Mouse (Mus musculus): ENCODE measurements around the gene Gabarap. TPM values are rescaled to one million over a fixed set of nuclear protein-coding genes. Genes with fewer than 3 reads are reported as not detected.

Gabarap gene
- polyA plus RNA-seq, 1 experiment = not detected

DNA sequence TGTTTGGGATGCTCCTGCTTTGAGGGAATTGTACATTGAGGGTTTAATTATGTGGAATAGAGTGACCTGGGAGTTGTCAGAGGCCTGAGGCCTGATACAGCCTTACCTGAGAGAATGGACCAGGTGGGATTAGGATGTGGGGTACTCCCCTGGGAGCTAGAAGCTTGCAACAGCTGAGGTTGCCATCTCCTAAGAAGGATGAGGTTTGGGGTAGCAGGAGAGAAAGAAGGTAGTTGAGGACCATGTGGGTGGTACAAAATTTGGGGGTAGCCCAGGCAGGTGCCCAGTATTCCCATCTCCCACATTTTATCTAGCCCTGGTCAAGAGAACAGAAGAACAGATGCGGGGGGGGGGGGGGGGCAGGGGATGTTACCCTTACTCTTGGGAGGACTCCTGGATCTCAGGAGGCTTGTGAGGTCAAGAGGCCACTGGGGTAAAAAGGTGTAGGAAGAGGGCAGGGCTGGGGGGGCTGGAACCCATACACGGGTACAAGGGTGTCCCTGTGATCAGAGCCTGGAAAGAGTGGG is 28.6 kb downstream of the Gabarap start:
- Histone ChIP-seq H3K4me1 (ENCODE audit: control insufficient read depth, insufficient read depth, low read length) (peaks cover 20% of the 10 kb centered on the region), H3K4me3 (ENCODE audit: insufficient read depth, low read depth, low read length) (peak overlapping the region; percentile 77), H3K27ac (ENCODE audit: insufficient read depth, low read depth, low read length) (peak overlapping the region; percentile 82)
- 8% methylated on average over 2 of the region's 2 CpGs for WGBS
- TF ChIP-seq CTCF (IDR thresholded peaks at IDR 0.05; ENCODE audit: insufficient read depth, low read depth, low read length) (no peak), POLR2A (IDR thresholded peaks at IDR 0.05; ENCODE audit: insufficient read depth, low read depth, low read length) (0 out of 2 replicates have a peak, but pooled peaks have one; percentile 44)

DNA sequence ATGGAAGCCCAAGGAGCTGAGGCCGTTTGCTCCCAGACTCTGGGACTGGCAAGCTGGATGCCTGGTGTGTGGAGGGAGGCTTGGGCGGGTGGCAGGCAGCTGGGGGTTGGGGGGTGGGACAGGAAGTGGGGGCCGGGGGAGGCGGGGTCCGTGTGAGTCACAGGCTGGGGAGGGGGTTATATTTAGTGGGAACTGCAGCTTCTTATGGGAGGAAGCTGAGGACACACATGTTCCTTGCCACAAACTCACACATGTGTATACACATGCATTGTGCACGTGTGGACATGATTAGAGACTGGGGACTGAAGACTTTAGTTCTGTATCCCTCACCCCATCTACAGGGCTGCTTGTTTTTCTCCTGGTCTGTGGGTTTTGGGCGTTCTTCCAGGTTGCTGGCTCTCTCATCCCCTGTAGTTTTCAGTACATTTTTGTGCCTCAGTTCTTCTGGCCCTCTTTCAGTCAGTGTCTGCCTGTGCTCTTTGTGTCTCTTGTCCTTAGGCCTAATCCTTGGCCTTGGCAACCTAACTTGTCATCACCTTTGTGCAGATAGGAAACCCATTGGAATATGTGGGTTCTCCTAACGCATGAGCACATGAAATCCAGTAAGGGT is 29.2 kb downstream of the Gabarap start:
- no peak; the same call in 1 of the 2 replicates for TF ChIP-seq POLR2A (IDR thresholded peaks at IDR 0.05; ENCODE audit: insufficient read depth, low read depth, low read length)
- TF ChIP-seq CTCF (IDR thresholded peaks at IDR 0.05; ENCODE audit: insufficient read depth, low read depth, low read length) = no peak
- peaks cover 20% of the 10 kb centered on the region for H3K4me1 ChIP-seq (ENCODE audit: control insufficient read depth, insufficient read depth, low read length)
- H3K4me3 ChIP-seq (ENCODE audit: insufficient read depth, low read depth, low read length) = peak overlapping the region; percentile 77
- 3% methylated on average over 8 of the region's 8 CpGs for WGBS
- peak overlapping the region; percentile 81 for H3K27ac ChIP-seq (ENCODE audit: insufficient read depth, low read depth, low read length)

DNA sequence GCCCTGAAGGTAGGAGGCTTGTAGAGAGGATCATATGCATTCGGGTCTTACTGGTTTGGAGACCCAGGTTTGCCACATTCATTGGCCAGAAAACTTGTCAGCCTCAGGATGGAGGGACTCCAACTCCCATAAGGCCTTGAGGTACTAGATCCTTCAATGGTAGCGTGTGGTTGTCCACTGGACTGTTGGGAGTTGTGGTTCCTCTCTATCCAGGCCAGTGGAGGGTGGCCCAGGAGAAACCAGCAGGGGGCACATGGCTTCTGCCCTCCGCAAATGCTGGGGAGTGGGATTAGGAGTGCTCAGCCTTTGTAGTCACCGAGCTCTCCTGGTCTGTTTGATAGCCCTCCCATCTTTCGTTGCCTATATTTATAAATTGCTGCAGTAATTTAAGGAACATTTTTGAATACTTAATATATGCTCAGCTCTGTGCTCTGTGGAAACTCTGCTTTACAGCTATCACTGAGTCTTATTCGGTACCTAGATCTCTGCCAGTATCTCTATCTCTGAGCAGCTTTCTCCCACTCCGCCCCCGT is 29.9 kb downstream of the Gabarap start:
- Histone ChIP-seq H3K27ac (ENCODE audit: insufficient read depth, low read depth, low read length) (peak overlapping the region; percentile 81), H3K4me3 (ENCODE audit: insufficient read depth, low read depth, low read length) (peak overlapping the region; percentile 56), H3K4me1 (ENCODE audit: control insufficient read depth, insufficient read depth, low read length) (peaks cover 23% of the 10 kb centered on the region)
- TF ChIP-seq CTCF (IDR thresholded peaks at IDR 0.05; ENCODE audit: insufficient read depth, low read depth, low read length) (peak; percentile 33; the same call in 1 of the 2 replicates), POLR2A (IDR thresholded peaks at IDR 0.05; ENCODE audit: insufficient read depth, low read depth, low read length) (no peak)
- WGBS = 0% methylated on average over 8 of the region's 8 CpGs

DNA sequence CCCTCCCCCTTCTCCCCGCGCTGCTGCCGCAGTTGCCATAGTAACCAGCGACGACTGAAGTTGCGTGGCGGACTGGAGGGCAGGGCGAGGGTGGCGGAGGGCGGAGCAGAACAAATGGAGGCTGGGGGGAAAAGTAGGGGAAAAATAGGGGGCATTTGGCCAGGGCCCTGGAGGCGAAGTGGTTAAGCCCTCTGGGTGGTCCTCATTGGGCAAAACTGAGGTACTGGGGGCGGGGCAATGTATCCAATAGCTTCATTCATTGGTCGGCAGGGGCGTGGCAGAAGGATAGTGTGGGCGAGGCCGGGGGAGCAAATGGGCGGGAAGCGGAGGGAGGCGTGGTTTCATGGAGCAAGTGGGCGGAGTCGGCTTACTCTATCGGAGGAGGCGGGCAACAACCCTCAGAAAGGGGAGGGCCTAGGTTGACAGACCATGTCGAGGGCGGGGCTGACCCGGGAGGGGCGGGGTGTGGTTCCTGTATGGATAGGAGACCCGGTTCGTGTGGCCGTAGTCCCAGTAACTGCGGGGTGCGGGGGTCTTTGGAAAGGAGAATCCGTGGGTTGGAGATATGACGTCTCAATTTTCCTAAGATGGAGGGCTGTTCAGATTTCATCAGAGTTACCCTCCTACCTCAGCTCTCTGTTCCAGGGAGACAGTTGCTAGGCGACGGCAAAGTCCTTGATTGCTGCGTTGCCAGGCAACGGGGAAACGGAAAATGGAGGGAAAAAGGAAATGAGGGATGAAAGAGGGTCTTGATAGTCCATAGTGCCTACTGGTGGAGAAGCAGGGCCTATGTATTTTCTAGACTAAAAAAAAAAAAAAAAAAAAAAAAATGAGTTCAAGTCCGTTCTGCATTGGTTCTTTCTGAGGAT is 30.6 kb downstream of the Gabarap start:
- TF ChIP-seq POLR2A (IDR thresholded peaks at IDR 0.05; ENCODE audit: insufficient read depth, low read depth, low read length) = no peak
- TF ChIP-seq CTCF (IDR thresholded peaks at IDR 0.05; ENCODE audit: insufficient read depth, low read depth, low read length) = no peak
- H3K4me3 ChIP-seq (ENCODE audit: insufficient read depth, low read depth, low read length) = peak overlapping the region; percentile 56
- peak overlapping the region; percentile 43 for H3K27ac ChIP-seq (ENCODE audit: insufficient read depth, low read depth, low read length)
- under 1% methylated on average over 40 of the region's 40 CpGs for WGBS
- peaks cover 30% of the 10 kb centered on the region for H3K4me1 ChIP-seq (ENCODE audit: control insufficient read depth, insufficient read depth, low read length)

DNA sequence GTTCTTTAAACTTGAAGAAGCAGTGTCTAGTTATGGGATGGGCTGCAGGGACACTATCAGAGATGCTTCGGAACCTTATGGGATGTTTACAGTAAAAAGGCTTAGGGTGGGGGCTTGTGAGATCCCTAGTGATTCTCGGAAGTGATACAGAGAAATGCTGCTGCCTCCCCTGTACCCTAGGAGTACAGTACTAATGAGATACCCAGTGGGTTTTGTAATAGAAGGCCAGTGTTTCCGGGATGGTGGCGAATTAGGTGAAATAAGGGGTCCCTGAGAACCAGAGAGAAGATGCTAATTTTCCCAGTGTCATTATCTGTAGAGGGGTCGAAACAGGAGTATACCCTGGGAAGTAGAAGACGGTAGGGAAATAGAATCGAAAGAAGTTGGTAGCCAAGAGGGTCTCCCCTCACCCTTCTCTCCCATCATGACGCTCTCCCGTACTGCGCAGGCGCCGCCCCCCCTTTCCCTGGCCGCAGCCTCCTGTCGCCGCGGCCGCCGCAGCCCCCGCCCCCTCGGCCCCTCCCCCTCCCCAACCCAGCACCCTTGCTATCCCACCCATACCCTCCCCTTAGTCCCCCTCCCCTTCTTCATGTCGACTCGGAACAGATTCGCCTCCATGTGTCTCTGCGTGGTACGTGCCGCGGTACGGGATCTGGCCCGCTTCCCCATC is 32.7 kb downstream of the Gabarap start:
- H3K4me1 ChIP-seq (ENCODE audit: control insufficient read depth, insufficient read depth, low read length) = peaks cover 44% of the 10 kb centered on the region
- no peak for TF ChIP-seq POLR2A (IDR thresholded peaks at IDR 0.05; ENCODE audit: insufficient read depth, low read depth, low read length)
- TF ChIP-seq CTCF (IDR thresholded peaks at IDR 0.05; ENCODE audit: insufficient read depth, low read depth, low read length) = no peak
- WGBS = 2% methylated on average over 29 of the region's 29 CpGs
- H3K4me3 ChIP-seq (ENCODE audit: insufficient read depth, low read depth, low read length) = peak overlapping the region; percentile 37
- peak overlapping the region; percentile 31; the same call in 1 of the 2 replicates for H3K27ac ChIP-seq (ENCODE audit: insufficient read depth, low read depth, low read length)

DNA sequence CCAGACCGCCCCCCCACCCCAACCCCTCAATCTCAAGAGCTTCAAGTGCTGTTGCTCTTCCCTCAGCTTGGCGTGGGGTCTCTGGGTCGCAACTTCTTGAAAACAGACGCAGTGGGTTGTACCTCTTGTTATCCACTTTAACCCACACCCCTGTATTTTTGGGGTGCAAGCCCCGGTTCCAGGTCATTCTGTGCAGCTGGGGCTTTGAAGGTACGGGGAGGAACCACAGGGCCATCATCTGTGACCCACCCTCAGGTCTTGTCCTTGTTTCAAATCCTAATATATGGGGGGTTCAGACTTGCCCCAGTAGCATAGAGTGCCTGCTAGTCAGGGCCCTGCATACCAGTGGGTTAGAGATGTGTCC is 33.2 kb downstream of the Gabarap start:
- 9% methylated on average over 6 of the region's 6 CpGs for WGBS
- peak overlapping the region; percentile 68 for H3K27ac ChIP-seq (ENCODE audit: insufficient read depth, low read depth, low read length)
- H3K4me3 ChIP-seq (ENCODE audit: insufficient read depth, low read depth, low read length) = peak overlapping the region; percentile 37
- no peak for TF ChIP-seq POLR2A (IDR thresholded peaks at IDR 0.05; ENCODE audit: insufficient read depth, low read depth, low read length)
- no peak for TF ChIP-seq CTCF (IDR thresholded peaks at IDR 0.05; ENCODE audit: insufficient read depth, low read depth, low read length)
- peaks cover 48% of the 10 kb centered on the region for H3K4me1 ChIP-seq (ENCODE audit: control insufficient read depth, insufficient read depth, low read length)

DNA sequence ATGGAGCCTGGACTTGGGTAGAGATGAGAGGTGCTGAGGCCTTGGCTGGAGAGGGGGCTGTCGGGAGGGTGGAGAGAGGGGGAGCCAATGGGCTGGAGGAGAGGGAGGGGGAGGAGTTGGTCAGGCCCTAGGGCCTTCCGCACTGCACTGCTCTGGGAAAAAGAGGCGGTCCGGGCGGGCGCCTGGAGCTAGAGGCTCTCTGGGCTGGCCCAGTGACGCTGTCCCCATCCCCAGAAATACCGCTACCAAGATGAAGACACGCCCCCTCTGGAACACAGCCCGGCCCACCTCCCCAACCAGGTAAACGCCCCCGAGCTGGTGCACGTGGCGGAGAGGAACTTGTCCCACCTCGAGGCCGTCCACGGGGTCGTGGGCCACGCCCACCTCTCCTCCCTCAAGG is 35.7 kb downstream of the Gabarap start:
- 5% methylated on average over 19 of the region's 19 CpGs for WGBS
- Histone ChIP-seq H3K4me1 (ENCODE audit: control insufficient read depth, insufficient read depth, low read length) (peaks cover 59% of the 10 kb centered on the region), H3K4me3 (ENCODE audit: insufficient read depth, low read depth, low read length) (peak overlapping the region; percentile 34), H3K27ac (ENCODE audit: insufficient read depth, low read depth, low read length) (peak overlapping the region; percentile 65)
- TF ChIP-seq CTCF (IDR thresholded peaks at IDR 0.05; ENCODE audit: insufficient read depth, low read depth, low read length) (no peak), POLR2A (IDR thresholded peaks at IDR 0.05; ENCODE audit: insufficient read depth, low read depth, low read length) (no peak)

DNA sequence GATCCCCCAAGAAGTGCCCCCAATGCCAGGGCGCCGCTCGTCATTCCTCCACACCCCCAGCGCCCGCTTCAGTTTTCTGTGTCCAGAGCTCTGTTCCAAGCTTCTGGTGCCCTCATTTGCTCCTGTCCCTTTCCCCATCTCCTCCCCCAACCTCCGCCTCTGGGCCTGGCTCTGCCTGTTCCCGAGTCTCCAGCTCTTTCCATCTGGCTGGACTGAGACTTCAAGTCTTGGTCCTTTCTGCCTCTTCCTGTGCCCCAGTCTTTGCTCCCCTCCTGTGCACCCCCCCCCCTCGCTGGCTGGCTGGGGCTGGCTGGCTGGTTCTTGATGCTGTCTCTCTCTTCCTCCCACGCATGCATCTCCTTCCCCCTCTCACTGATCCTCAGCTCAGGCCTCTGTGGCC is 36.5 kb downstream of the Gabarap start:
- 14% methylated on average over 9 of the region's 9 CpGs for WGBS
- H3K4me3 ChIP-seq (ENCODE audit: insufficient read depth, low read depth, low read length) = peak overlapping the region; percentile 34
- TF ChIP-seq CTCF (IDR thresholded peaks at IDR 0.05; ENCODE audit: insufficient read depth, low read depth, low read length) = no peak
- no peak for TF ChIP-seq POLR2A (IDR thresholded peaks at IDR 0.05; ENCODE audit: insufficient read depth, low read depth, low read length)
- peaks cover 58% of the 10 kb centered on the region for H3K4me1 ChIP-seq (ENCODE audit: control insufficient read depth, insufficient read depth, low read length)
- peak overlapping the region; percentile 43 for H3K27ac ChIP-seq (ENCODE audit: insufficient read depth, low read depth, low read length)

Data from olfactory bulb, adult 2 months (tissue).